Mouse (Mus musculus): ENCODE measurements around the gene Hoxa7.

GRCm38 (mm10) chr6:52244471-52245039 lies 22.9 kb upstream of the Hoxa7 start:
- no peak for TF ChIP-seq EP300 (IDR thresholded peaks at IDR 0.05; ENCODE audit: low read depth)
- no peak for TF ChIP-seq CTCF (IDR thresholded peaks at IDR 0.05; ENCODE audit: low read depth)
